Mouse (Mus musculus): ENCODE results near the gene Twf2.

Twf2 gene

GRCm38 (mm10) chr9:106210853-106211609 lies 8.1 kb downstream of the Twf2 start:
- in situ Hi-C loops (cut with MboI; ENCODE audit: low sequenced_read_pairs): no loop called here

- in situ Hi-C loops (cut with MboI; ENCODE audit: low sequenced_read_pairs): no loop called here
Measured at GRCm38 (mm10) chr9:106211680-106212593, 9.0 kb downstream of the Twf2 start.

- in situ Hi-C loops (cut with MboI; ENCODE audit: low sequenced_read_pairs): no loop called here
Measured at GRCm38 (mm10) chr9:106212594-106212981, 9.7 kb downstream of the Twf2 start.

- in situ Hi-C loops (cut with MboI; ENCODE audit: low sequenced_read_pairs): no loop called here
Measured at GRCm38 (mm10) chr9:106215341-106216125, 12.6 kb downstream of the Twf2 start.

- in situ Hi-C loops (cut with MboI; ENCODE audit: low sequenced_read_pairs): no loop called here
Measured at GRCm38 (mm10) chr9:106216971-106217370, 14.1 kb downstream of the Twf2 start.

- in situ Hi-C loops (cut with MboI; ENCODE audit: low sequenced_read_pairs): no loop called here
Measured at GRCm38 (mm10) chr9:106220894-106221523, 18.1 kb downstream of the Twf2 start.

GRCm38 (mm10) chr9:106222261-106222851 lies 19.4 kb downstream of the Twf2 start, which contains the start of gene Tlr9:
Tlr9 (plus strand) TSS chr9:106222598.
- in situ Hi-C loops (cut with MboI; ENCODE audit: low sequenced_read_pairs): no loop called here

- in situ Hi-C loops (cut with MboI; ENCODE audit: low sequenced_read_pairs): no loop called here
Measured at GRCm38 (mm10) chr9:106222994-106223393, 20.1 kb downstream of the Twf2 start.

GRCm38 (mm10) chr9:106225469-106226150 lies 22.7 kb downstream of the Twf2 start:
- in situ Hi-C loops (cut with MboI; ENCODE audit: low sequenced_read_pairs): no loop called here

GRCm38 (mm10) chr9:106226151-106226682 lies 23.3 kb downstream of the Twf2 start:
- in situ Hi-C loops (cut with MboI; ENCODE audit: low sequenced_read_pairs): no loop called here

- in situ Hi-C loops (cut with MboI; ENCODE audit: low sequenced_read_pairs): no loop called here
Measured at GRCm38 (mm10) chr9:106227790-106228429, 25.0 kb downstream of the Twf2 start.

GRCm38 (mm10) chr9:106230051-106230733 lies 27.3 kb downstream of the Twf2 start:
- in situ Hi-C loops (cut with MboI; ENCODE audit: low sequenced_read_pairs): no loop called here

GRCm38 (mm10) chr9:106230734-106231106 lies 27.8 kb downstream of the Twf2 start:
- in situ Hi-C loops (cut with MboI; ENCODE audit: low sequenced_read_pairs): no loop called here

GRCm38 (mm10) chr9:106231220-106231619 lies 28.3 kb downstream of the Twf2 start:
- in situ Hi-C loops (cut with MboI; ENCODE audit: low sequenced_read_pairs): no loop called here

GRCm38 (mm10) chr9:106231816-106232215 lies 28.9 kb downstream of the Twf2 start:
- in situ Hi-C loops (cut with MboI; ENCODE audit: low sequenced_read_pairs): no loop called here

GRCm38 (mm10) chr9:106232956-106233355 lies 30.0 kb downstream of the Twf2 start:
- in situ Hi-C loops (cut with MboI; ENCODE audit: low sequenced_read_pairs): no loop called here

GRCm38 (mm10) chr9:106233953-106234352 lies 31.0 kb downstream of the Twf2 start:
- in situ Hi-C loops (cut with MboI; ENCODE audit: low sequenced_read_pairs): no loop called here

GRCm38 (mm10) chr9:106235194-106235830 lies 32.4 kb downstream of the Twf2 start:
- in situ Hi-C loops (cut with MboI; ENCODE audit: low sequenced_read_pairs): no loop called here

All from CH12F3 (cell line).